Mouse (Mus musculus) C2C12 (cell line): ENCODE measurements at regions not wholly inside any gene's neighbourhood (a gene's known extent, or its start where the extent isn't known, plus 50 kb on each side); places are given as distances from the start of the nearest gene placed in this dataset.

ENCODE experiments used
- H3K27me3 ChIP-seq: one replicate; pipeline ENCODE4 v1.6.1; 2011; ENCODE audit not compliant: control insufficient read depth, insufficient read depth, insufficient read length
- H3K36me3 ChIP-seq: one replicate; pipeline ENCODE4 v1.6.1; 2011; ENCODE audit not compliant: control insufficient read depth, insufficient read depth
- H3K4me3 ChIP-seq: one replicate; pipeline ENCODE4 v1.5.1; 2011; ENCODE audit warnings: mild to moderate bottlenecking, control low read depth; ENCODE audit not compliant: poor library complexity, insufficient read depth, severe bottlenecking
- H3K79me2 ChIP-seq: one replicate; pipeline ENCODE4 v1.6.1; 2011; ENCODE audit not compliant: control insufficient read depth, insufficient read depth
- H3K79me3 ChIP-seq: one replicate; pipeline ENCODE4 v1.6.1; 2011; ENCODE audit warnings: low read depth, control low read depth
- H3ac ChIP-seq: one replicate; pipeline ENCODE3; 2011; ENCODE audit warnings: low read depth; ENCODE audit not compliant: control insufficient read depth, insufficient read length
- CEBPB ChIP-seq: IDR thresholded peaks from one replicate; pipeline ENCODE4 v1.6.1; 2011; ENCODE audit warnings: low read depth, mild to moderate bottlenecking, control low read depth, moderate library complexity
- CTCF ChIP-seq: IDR thresholded peaks from one replicate; pipeline ENCODE4 v1.5.1; 2011; ENCODE audit not compliant: control insufficient read depth, insufficient read depth, insufficient read length
- FOSL1 ChIP-seq: IDR thresholded peaks from one replicate; pipeline ENCODE4 v1.8.0; 2011; ENCODE audit warnings: mild to moderate bottlenecking, low read length; ENCODE audit not compliant: poor library complexity, insufficient read depth, severe bottlenecking
- MAX ChIP-seq: IDR thresholded peaks from one replicate; pipeline ENCODE4 v1.6.1; 2011; ENCODE audit warnings: mild to moderate bottlenecking, control low read depth
- MYOD1 ChIP-seq: IDR thresholded peaks from one replicate; pipeline ENCODE4 v1.6.1; 2011; ENCODE audit warnings: low read depth; ENCODE audit not compliant: control insufficient read depth, insufficient read length
- MYOG ChIP-seq: IDR thresholded peaks from one replicate; pipeline ENCODE4 v1.6.1; 2011; ENCODE audit not compliant: control insufficient read depth, insufficient read length; ENCODE audit errors: extremely low read depth
- USF1 ChIP-seq: IDR thresholded peaks from one replicate; pipeline ENCODE4 v1.6.1; 2011; ENCODE audit warnings: low read depth, mild to moderate bottlenecking, control low read depth, moderate library complexity

DNA sequence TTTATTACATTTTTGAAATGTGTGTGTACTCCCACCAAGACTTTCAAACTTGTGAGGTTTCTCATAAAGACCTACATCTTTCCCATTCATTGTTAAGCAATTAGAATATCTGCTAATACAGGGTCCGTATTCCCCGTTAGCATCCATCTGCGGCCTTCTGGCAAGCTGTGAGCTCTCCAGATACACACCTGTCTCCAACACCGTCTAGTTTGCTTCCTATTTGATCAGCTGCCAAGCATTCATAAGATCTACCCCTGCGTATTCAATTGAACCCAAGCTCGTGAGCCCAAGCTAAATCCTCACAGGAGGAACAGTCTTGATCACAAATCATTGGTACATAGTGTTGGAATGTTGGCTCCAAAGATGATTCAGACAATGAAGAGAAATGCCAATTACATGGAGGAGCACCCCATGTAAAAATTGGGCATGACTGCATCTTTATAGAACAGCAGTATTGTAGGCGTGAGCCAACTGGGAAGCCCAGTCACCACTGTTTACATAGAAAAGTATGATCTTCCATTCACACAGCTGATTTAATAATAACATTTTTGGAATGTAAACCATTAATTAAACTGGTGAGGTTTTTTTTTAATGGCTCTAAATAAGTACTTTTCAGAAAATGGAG, 133.1 kb downstream of the Mreg start:
- no peaks in the 10 kb centered on the region for H3K79me3 ChIP-seq
- TF ChIP-seq MAX = no peak
- TF ChIP-seq CTCF = no peak
- no peak for TF ChIP-seq USF1
- TF ChIP-seq MYOG = no peak
- TF ChIP-seq MYOD1 = no peak
- TF ChIP-seq CEBPB = no peak
- no peak for TF ChIP-seq FOSL1
- no peak overlapping the region for H3K4me3 ChIP-seq
- no peaks in the 10 kb centered on the region for H3K27me3 ChIP-seq
- no peaks in the 10 kb centered on the region for H3K36me3 ChIP-seq
- H3ac ChIP-seq = no peak overlapping the region
- H3K79me2 ChIP-seq = no peaks in the 10 kb centered on the region

- H3K36me3 ChIP-seq = no peaks in the 10 kb centered on the region
- H3K79me3 ChIP-seq = no peaks in the 10 kb centered on the region
- H3K27me3 ChIP-seq = no peaks in the 10 kb centered on the region
- TF ChIP-seq MYOD1 (no peak), FOSL1 (no peak), USF1 (no peak), CTCF (no peak), CEBPB (no peak), MAX (no peak), MYOG (no peak)
- no peak overlapping the region for H3K4me3 ChIP-seq
- no peak overlapping the region for H3ac ChIP-seq
- no peaks in the 10 kb centered on the region for H3K79me2 ChIP-seq
These were observed 135.8 kb downstream of the Mreg start for GRCm38 (mm10) chr1:72076341-72076740.

GRCm38 (mm10) chr1:72075464-72075863, 136.6 kb downstream of the Mreg start:
- Histone ChIP-seq H3K79me2 (no peaks in the 10 kb centered on the region), H3ac (no peak overlapping the region), H3K27me3 (no peaks in the 10 kb centered on the region), H3K36me3 (no peaks in the 10 kb centered on the region), H3K79me3 (no peaks in the 10 kb centered on the region), H3K4me3 (no peak overlapping the region)
- TF ChIP-seq USF1 = no peak
- TF ChIP-seq CEBPB = no peak
- no peak for TF ChIP-seq CTCF
- no peak for TF ChIP-seq FOSL1
- TF ChIP-seq MYOD1 = no peak
- TF ChIP-seq MAX = no peak
- TF ChIP-seq MYOG = no peak

- no peaks in the 10 kb centered on the region for H3K36me3 ChIP-seq
- TF ChIP-seq CTCF (no peak), CEBPB (no peak), MAX (no peak), MYOD1 (no peak), FOSL1 (no peak), MYOG (no peak), USF1 (no peak)
- no peak overlapping the region for H3K4me3 ChIP-seq
- no peak overlapping the region for H3ac ChIP-seq
- H3K27me3 ChIP-seq = no peaks in the 10 kb centered on the region
- no peaks in the 10 kb centered on the region for H3K79me2 ChIP-seq
- no peaks in the 10 kb centered on the region for H3K79me3 ChIP-seq
These were observed 138.9 kb downstream of the Mreg start for GRCm38 (mm10) chr1:72073245-72073644.

GRCm38 (mm10) chr1:72070489-72070888, 141.6 kb downstream of the Mreg start:
- Histone ChIP-seq H3K27me3 (no peaks in the 10 kb centered on the region), H3ac (no peak overlapping the region), H3K79me3 (no peaks in the 10 kb centered on the region), H3K79me2 (no peaks in the 10 kb centered on the region), H3K36me3 (no peaks in the 10 kb centered on the region), H3K4me3 (no peak overlapping the region)
- TF ChIP-seq CTCF = no peak
- no peak for TF ChIP-seq USF1
- TF ChIP-seq MYOD1 = peak; percentile 71
- TF ChIP-seq MYOG = no peak
- TF ChIP-seq CEBPB = peak; percentile 35
- TF ChIP-seq FOSL1 = no peak

DNA sequence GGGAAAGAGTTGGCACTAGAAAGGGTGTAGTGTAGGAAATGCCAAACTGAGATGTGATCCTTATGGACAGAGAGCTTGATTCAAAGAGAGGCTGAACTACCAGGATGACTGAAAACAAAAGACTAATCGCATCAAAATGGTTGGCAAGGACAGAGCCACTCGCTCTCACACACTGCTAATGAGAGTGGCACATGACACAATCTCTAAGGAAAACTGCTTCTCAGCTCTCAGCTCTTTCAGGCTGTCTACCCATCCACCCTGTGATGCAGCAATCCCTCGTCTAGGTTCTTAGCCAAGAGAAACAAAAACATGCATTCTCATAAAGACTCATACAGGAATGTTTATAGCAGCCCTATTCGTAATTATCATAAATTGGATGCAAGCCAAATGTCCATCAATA, 143.1 kb downstream of the Mreg start:
- H3K27me3 ChIP-seq = no peaks in the 10 kb centered on the region
- no peak overlapping the region for H3ac ChIP-seq
- TF ChIP-seq USF1 (peak; percentile 52), CEBPB (no peak)
- no peaks in the 10 kb centered on the region for H3K79me2 ChIP-seq
- no peaks in the 10 kb centered on the region for H3K79me3 ChIP-seq
- H3K36me3 ChIP-seq = no peaks in the 10 kb centered on the region
- no peak overlapping the region for H3K4me3 ChIP-seq
